Mouse (Mus musculus): ENCODE measurements at regions not wholly inside any gene's neighbourhood (a gene's known extent, or its start where the extent isn't known, plus 50 kb on each side); places are given as distances from the start of the nearest gene placed in this dataset.

- H3K27me3 ChIP-seq (ENCODE audit: control insufficient read depth, insufficient read depth, low read length), result no peaks in the 10 kb centered on the region
- H3K36me3 ChIP-seq (ENCODE audit: control insufficient read depth, insufficient read depth, low read length), result no peaks in the 10 kb centered on the region
- no peak overlapping the region for H3K4me3 ChIP-seq (ENCODE audit: low read depth, low read length)
- WGBS, result 55% methylated on average over 1 of the region's 1 CpGs
- H3K27ac ChIP-seq (ENCODE audit: low read length), result no peak overlapping the region
- ATAC-seq (ENCODE audit: insufficient number of reproducible peaks, insufficient read depth, low FRiP score, low read depth), result no peak
- H3K4me2 ChIP-seq (replicated peaks; ENCODE audit: low read depth, low read length), result no peak overlapping the region
- H3K4me1 ChIP-seq (ENCODE audit: control insufficient read depth, insufficient read depth, low read length), result no peaks in the 10 kb centered on the region
- no peaks in the 10 kb centered on the region; the same call in 1 of the 2 replicates for H3K9me3 ChIP-seq (ENCODE audit: control insufficient read depth, low read depth, low read length)
- no peak overlapping the region for H3K9ac ChIP-seq (replicated peaks; ENCODE audit: low read depth, low read length)
These were observed 281.2 kb downstream of the Cd47 start for GRCm38 (mm10) chr16:50081511-50081910.

- H3K4me3 ChIP-seq (ENCODE audit: low read depth, low read length), result no peak overlapping the region
- H3K9me3 ChIP-seq (ENCODE audit: control insufficient read depth, low read depth, low read length), result no peaks in the 10 kb centered on the region
- H3K36me3 ChIP-seq (ENCODE audit: control insufficient read depth, insufficient read depth, low read length), result no peaks in the 10 kb centered on the region
- no peaks in the 10 kb centered on the region for H3K27me3 ChIP-seq (ENCODE audit: control insufficient read depth, insufficient read depth, low read length)
- 84% methylated on average over 1 of the region's 1 CpGs for WGBS
- no peaks in the 10 kb centered on the region for H3K4me1 ChIP-seq (ENCODE audit: control insufficient read depth, insufficient read depth, low read length)
- no peak overlapping the region for H3K27ac ChIP-seq (ENCODE audit: low read length)
- no peak for ATAC-seq (ENCODE audit: insufficient number of reproducible peaks, insufficient read depth, low FRiP score, low read depth)
- no peak overlapping the region for H3K4me2 ChIP-seq (replicated peaks; ENCODE audit: low read depth, low read length)
- no peak overlapping the region for H3K9ac ChIP-seq (replicated peaks; ENCODE audit: low read depth, low read length)
These were observed 292.0 kb downstream of the Cd47 start for GRCm38 (mm10) chr16:50092318-50092717.

DNA sequence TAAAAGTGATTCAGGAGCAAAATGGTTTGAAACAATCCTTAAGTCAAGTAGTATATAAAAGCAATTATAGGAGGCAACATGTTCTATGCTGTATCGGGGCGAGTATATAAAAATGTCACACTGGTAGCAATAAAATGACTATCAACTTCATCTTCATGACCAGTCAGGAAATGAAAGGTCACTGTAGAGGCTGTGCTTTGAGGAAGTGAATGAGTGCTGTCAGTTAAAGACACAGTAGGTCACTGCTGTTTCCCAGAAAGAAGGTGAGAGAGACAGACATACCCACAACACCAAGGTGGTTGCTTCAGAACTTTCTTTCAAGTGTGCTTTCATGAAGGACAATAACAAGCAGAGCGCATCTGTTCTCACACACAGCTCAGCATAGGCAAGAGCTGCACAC, 292.4 kb downstream of the Cd47 start:
- WGBS, result 88% methylated on average over 3 of the region's 3 CpGs
- H3K4me3 ChIP-seq (ENCODE audit: low read depth, low read length), result no peak overlapping the region
- H3K4me1 ChIP-seq (ENCODE audit: control insufficient read depth, insufficient read depth, low read length), result no peaks in the 10 kb centered on the region
- H3K4me2 ChIP-seq (replicated peaks; ENCODE audit: low read depth, low read length), result no peak overlapping the region
- ATAC-seq (ENCODE audit: insufficient number of reproducible peaks, insufficient read depth, low FRiP score, low read depth), result no peak
- H3K9ac ChIP-seq (replicated peaks; ENCODE audit: low read depth, low read length), result no peak overlapping the region
- H3K36me3 ChIP-seq (ENCODE audit: control insufficient read depth, insufficient read depth, low read length), result no peaks in the 10 kb centered on the region
- H3K27me3 ChIP-seq (ENCODE audit: control insufficient read depth, insufficient read depth, low read length), result no peaks in the 10 kb centered on the region
- H3K9me3 ChIP-seq (ENCODE audit: control insufficient read depth, low read depth, low read length), result no peaks in the 10 kb centered on the region
- H3K27ac ChIP-seq (ENCODE audit: low read length), result no peak overlapping the region

DNA sequence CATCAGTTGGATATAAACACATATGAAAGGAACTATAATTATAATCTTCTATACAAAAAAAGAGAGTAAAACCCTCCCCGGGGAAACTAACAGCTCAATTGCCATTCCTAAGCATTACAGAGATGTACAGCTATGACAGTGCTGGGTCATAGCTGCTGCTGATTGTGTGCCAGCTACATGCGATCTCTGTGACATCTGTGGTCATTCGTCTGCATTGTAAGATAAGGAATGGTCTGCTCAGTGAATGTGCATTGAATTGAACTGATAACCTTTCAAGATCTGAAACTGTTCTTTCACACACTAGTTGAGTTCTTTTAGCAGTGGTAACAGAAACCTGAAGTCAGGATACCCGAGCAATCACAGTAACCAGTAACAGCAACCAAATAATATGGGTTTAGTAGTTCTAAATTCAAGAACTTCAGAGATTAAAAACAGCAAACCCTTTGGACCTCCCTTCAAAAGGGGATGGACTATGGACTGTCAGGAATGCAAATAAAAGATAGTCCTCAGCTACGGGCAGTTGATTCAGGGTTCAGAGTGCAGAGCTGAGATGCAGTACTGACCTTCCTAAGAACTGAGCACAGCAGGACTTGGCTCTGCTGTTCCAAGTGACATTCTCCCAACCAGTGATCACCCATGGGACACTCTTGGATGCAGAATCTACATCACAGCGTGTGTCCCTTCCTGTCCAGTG, 295.7 kb downstream of the Cd47 start:
- Histone ChIP-seq H3K36me3 (ENCODE audit: control insufficient read depth, insufficient read depth, low read length) (no peaks in the 10 kb centered on the region), H3K4me1 (ENCODE audit: control insufficient read depth, insufficient read depth, low read length) (no peaks in the 10 kb centered on the region), H3K27me3 (ENCODE audit: control insufficient read depth, insufficient read depth, low read length) (no peaks in the 10 kb centered on the region), H3K9me3 (ENCODE audit: control insufficient read depth, low read depth, low read length) (no peaks in the 10 kb centered on the region), H3K4me3 (ENCODE audit: low read depth, low read length) (no peak overlapping the region), H3K27ac (ENCODE audit: low read length) (no peak overlapping the region), H3K4me2 (replicated peaks; ENCODE audit: low read depth, low read length) (no peak overlapping the region), H3K9ac (replicated peaks; ENCODE audit: low read depth, low read length) (no peak overlapping the region)
- 45% methylated on average over 6 of the region's 6 CpGs for WGBS
- ATAC-seq (ENCODE audit: insufficient number of reproducible peaks, insufficient read depth, low FRiP score, low read depth), result no peak

DNA sequence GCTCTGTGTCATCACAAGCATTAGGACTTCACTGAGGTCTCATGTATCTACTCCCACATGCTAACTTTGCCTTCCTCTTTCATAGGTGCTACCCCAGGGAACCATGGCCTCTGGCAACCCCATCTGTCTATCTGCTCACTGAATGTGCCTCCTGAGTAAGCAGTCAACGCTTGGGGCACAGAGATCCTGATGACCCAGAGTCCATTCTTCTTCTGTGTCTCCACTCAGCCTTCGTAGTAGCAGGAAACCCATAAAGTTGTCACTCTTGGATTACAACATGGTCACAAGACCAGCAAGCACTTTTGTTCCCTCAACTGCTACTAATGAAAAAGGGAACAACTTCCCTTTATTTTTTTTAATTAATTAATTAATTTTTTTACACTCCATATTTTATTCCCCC, 296.2 kb downstream of the Cd47 start:
- WGBS, result 73% methylated on average over 2 of the region's 2 CpGs
- no peak for ATAC-seq (ENCODE audit: insufficient number of reproducible peaks, insufficient read depth, low FRiP score, low read depth)
- no peak overlapping the region for H3K4me2 ChIP-seq (replicated peaks; ENCODE audit: low read depth, low read length)

DNA sequence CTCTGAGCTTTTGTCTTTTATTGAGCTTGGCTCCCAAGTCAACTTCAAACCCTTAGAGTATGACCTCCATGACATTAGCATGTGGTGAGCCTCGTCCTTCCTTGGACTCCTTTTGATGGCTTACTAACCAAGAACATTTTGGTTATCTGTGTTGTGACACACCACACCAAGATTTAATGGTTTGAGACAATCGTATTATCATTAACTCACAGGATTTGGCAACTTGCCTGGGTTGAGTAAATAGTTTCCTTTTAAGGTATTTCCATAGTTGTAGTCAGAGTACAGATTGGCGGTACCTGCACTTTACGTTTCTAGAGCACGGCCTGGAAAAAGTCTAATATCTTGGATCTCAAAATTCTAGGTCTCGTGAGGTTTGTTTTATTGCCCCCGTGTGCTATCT, 303.0 kb downstream of the Cd47 start:
- no peaks in the 10 kb centered on the region for H3K9me3 ChIP-seq (ENCODE audit: control insufficient read depth, low read depth, low read length)
- no peaks in the 10 kb centered on the region for H3K36me3 ChIP-seq (ENCODE audit: control insufficient read depth, insufficient read depth, low read length)
- no peak overlapping the region for H3K4me3 ChIP-seq (ENCODE audit: low read depth, low read length)
- H3K9ac ChIP-seq (replicated peaks; ENCODE audit: low read depth, low read length), result no peak overlapping the region
- no peak overlapping the region for H3K4me2 ChIP-seq (replicated peaks; ENCODE audit: low read depth, low read length)
- no peak overlapping the region for H3K27ac ChIP-seq (ENCODE audit: low read length)
- no peak for ATAC-seq (ENCODE audit: insufficient number of reproducible peaks, insufficient read depth, low FRiP score, low read depth)
- H3K4me1 ChIP-seq (ENCODE audit: control insufficient read depth, insufficient read depth, low read length), result no peaks in the 10 kb centered on the region
- H3K27me3 ChIP-seq (ENCODE audit: control insufficient read depth, insufficient read depth, low read length), result no peaks in the 10 kb centered on the region
- WGBS, result 60% methylated on average over 7 of the region's 7 CpGs

More for the DNA sequence above, 296.2 kb downstream of the Cd47 start:
- Histone ChIP-seq H3K9ac (replicated peaks; ENCODE audit: low read depth, low read length) (no peak overlapping the region), H3K4me1 (ENCODE audit: control insufficient read depth, insufficient read depth, low read length) (no peaks in the 10 kb centered on the region), H3K4me3 (ENCODE audit: low read depth, low read length) (no peak overlapping the region), H3K36me3 (ENCODE audit: control insufficient read depth, insufficient read depth, low read length) (no peaks in the 10 kb centered on the region), H3K27me3 (ENCODE audit: control insufficient read depth, insufficient read depth, low read length) (no peaks in the 10 kb centered on the region), H3K27ac (ENCODE audit: low read length) (no peak overlapping the region), H3K9me3 (ENCODE audit: control insufficient read depth, low read depth, low read length) (no peaks in the 10 kb centered on the region)

GRCm38 (mm10) chr16:50118150-50118549, 314.0 kb downstream of the Bbx start:
- Histone ChIP-seq H3K36me3 (ENCODE audit: control insufficient read depth, insufficient read depth, low read length) (no peaks in the 10 kb centered on the region), H3K9me3 (ENCODE audit: control insufficient read depth, low read depth, low read length) (no peaks in the 10 kb centered on the region), H3K27me3 (ENCODE audit: control insufficient read depth, insufficient read depth, low read length) (no peaks in the 10 kb centered on the region), H3K4me3 (ENCODE audit: low read depth, low read length) (no peak overlapping the region), H3K9ac (replicated peaks; ENCODE audit: low read depth, low read length) (no peak overlapping the region), H3K4me2 (replicated peaks; ENCODE audit: low read depth, low read length) (no peak overlapping the region), H3K4me1 (ENCODE audit: control insufficient read depth, insufficient read depth, low read length) (no peaks in the 10 kb centered on the region), H3K27ac (ENCODE audit: low read length) (no peak overlapping the region)
- WGBS, result 92% methylated on average over 7 of the region's 7 CpGs
- no peak for ATAC-seq (ENCODE audit: insufficient number of reproducible peaks, insufficient read depth, low FRiP score, low read depth)

DNA sequence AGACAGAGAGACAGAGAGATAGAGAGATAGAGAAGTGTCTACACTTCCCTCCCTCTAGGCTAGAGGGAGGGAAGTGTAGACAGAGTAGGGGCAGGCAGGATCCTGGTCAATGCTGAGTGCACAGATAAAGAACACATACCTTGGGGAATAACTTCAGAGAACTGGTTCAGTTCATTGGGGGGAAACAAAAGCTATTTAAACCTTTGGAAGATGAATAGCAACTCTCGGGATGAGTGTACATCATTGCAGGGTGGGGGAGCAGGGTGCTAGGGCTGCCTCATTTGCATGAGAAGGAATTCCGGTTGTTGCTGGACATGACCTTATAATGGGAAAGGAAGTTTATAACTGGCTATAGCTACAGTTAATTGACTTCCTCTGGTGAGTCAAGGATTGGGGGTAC, 309.7 kb downstream of the Bbx start:
- Histone ChIP-seq H3K4me1 (ENCODE audit: control insufficient read depth, insufficient read depth, low read length) (no peaks in the 10 kb centered on the region), H3K4me3 (ENCODE audit: low read depth, low read length) (no peak overlapping the region), H3K9ac (replicated peaks; ENCODE audit: low read depth, low read length) (no peak overlapping the region), H3K4me2 (replicated peaks; ENCODE audit: low read depth, low read length) (no peak overlapping the region), H3K9me3 (ENCODE audit: control insufficient read depth, low read depth, low read length) (no peaks in the 10 kb centered on the region), H3K27ac (ENCODE audit: low read length) (no peak overlapping the region), H3K36me3 (ENCODE audit: control insufficient read depth, insufficient read depth, low read length) (no peaks in the 10 kb centered on the region), H3K27me3 (ENCODE audit: control insufficient read depth, insufficient read depth, low read length) (no peaks in the 10 kb centered on the region)
- WGBS, result 63% methylated on average over 2 of the region's 2 CpGs
- ATAC-seq (ENCODE audit: insufficient number of reproducible peaks, insufficient read depth, low FRiP score, low read depth), result no peak

DNA sequence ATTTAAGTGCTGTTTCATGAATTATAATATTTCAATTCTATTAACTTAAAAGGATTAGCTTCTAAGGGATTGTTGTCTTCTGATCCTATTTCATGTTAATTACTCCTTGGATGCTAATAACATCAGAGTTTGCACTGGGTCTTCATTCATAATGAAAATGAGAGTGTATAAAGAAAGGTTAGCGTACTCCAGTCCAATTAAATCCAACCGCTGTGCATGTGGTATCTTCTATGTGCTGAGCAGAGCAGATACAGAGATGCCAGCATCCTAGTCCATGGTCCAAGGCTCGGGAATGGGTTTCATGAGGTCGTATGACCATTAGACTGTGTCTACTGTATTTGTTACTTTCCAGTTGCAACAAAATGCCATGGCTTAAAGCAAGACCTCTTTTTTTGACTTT, 307.5 kb downstream of the Bbx start:
- 93% methylated on average over 4 of the region's 4 CpGs for WGBS

More for the DNA sequence above, 307.5 kb downstream of the Bbx start:
- Histone ChIP-seq H3K27me3 (ENCODE audit: control insufficient read depth, insufficient read depth, low read length) (no peaks in the 10 kb centered on the region), H3K9me3 (ENCODE audit: control insufficient read depth, low read depth, low read length) (no peaks in the 10 kb centered on the region), H3K9ac (replicated peaks; ENCODE audit: low read depth, low read length) (no peak overlapping the region), H3K36me3 (ENCODE audit: control insufficient read depth, insufficient read depth, low read length) (no peaks in the 10 kb centered on the region), H3K4me1 (ENCODE audit: control insufficient read depth, insufficient read depth, low read length) (no peaks in the 10 kb centered on the region), H3K4me2 (replicated peaks; ENCODE audit: low read depth, low read length) (no peak overlapping the region), H3K4me3 (ENCODE audit: low read depth, low read length) (no peak overlapping the region), H3K27ac (ENCODE audit: low read length) (no peak overlapping the region)
- no peak for ATAC-seq (ENCODE audit: insufficient number of reproducible peaks, insufficient read depth, low FRiP score, low read depth)

Measured in stomach, embryonic 14.5 days (tissue).